Mouse (Mus musculus) heart, postnatal 25 days (tissue): Measurements from ENCODE around the gene Gm29644. TPM values are rescaled to one million over a fixed set of nuclear protein-coding genes. Genes with fewer than 3 reads are reported as not detected.
"Not testable (repeated sequence)": the region's sequence is repeated elsewhere in the genome, so short reads cannot be mapped to it uniquely, and the experiment has no call there.

Source experiments
- DNase-seq: peaks from one replicate; pipeline ENCODE4 v3.0.0; 2022; ENCODE audit warnings: low spot score
- intact Hi-C: fragments of 180-260 bp; cut with DNase I; formaldehyde crosslinking; loops from one replicate; pipeline ENCODE4 v1.15.1; 2025
- total RNA-seq, 2 experiments: library from RNA; stranded (reverse); gene quantifications; 2 replicates each; pipeline ENCODE4 v1.2.3; 2021

Gene Gm29644
- total RNA-seq, result not detected

- intact Hi-C loops, DNase-seq: not testable (repeated sequence)
These were observed at the start of gene Gm29644, which contains the start of gene Gm29423 for GRCm38 (mm10) chrY:70303187-70303586. Gm29644 (minus strand) TSS chrY:70303343. Gm29423 (minus strand) TSS chrY:70303287.

DNA sequence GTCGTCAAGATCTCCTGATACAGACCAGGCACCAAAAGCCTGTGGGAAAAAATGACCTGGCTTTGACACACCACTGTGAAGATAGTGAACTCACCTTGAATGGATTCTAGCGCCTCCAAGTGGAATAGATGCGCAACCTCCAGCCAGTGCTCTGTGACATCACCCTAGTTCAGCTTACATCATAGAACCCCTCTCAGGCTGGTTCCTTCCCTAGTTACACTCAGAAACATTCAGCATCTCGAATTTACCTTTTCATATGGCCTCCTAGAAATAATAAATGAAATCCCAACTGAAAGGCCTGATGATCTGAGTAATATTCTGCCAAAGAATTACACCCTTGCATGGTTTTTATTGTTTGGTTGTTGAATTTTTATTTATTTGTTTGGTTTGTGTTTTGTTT is 29.6 kb downstream of the Gm29644 start, which contains the start of gene Gm21118:
Gene Gm21118 (minus strand): TSS at position 101 of the 400 bp plus-strand sequence.
- intact Hi-C loops, DNase-seq: not testable (repeated sequence)

Other genes starting within 250 kb of the Gm29644 start
- not detected for gene Gm21118, start 29.7 kb downstream of the Gm29644 start, total RNA-seq
- not detected for gene Gm29423, start 56 bp downstream of the Gm29644 start, total RNA-seq
- gene Gm20888, start 138.5 kb upstream of the Gm29644 start, total RNA-seq, result not detected